Mouse (Mus musculus) forebrain, embryonic 14.5 days (tissue): ENCODE data around the gene Sf3a3. TPM values are rescaled to one million over a fixed set of nuclear protein-coding genes. Genes with fewer than 3 reads are reported as not detected.

Source experiments
- ATAC-seq: fragments of 200-750 bp; cut with Nextera tagmentation; 2 replicates; pipeline ENCODE4 v1.8.0; 2017; ENCODE audit warnings: mild to moderate bottlenecking, moderate library complexity
- DNase-seq: peaks from one replicate; pipeline ENCODE4 v3.0.0-alpha.2; 2015; ENCODE audit warnings: low spot score
- H3K27ac ChIP-seq: fragments of 300-500 bp; sonication (generic); 2 replicates; pipeline ENCODE4 v1.5.1; 2014; ENCODE audit warnings: low read depth, mild to moderate bottlenecking, control low read depth, low read length, moderate library complexity
- H3K27me3 ChIP-seq: fragments of 300-500 bp; sonication (generic); replicated peaks from 2 replicates; pipeline ENCODE4 v1.6.1; 2014; ENCODE audit warnings: low read length, control low read depth, mixed read lengths; ENCODE audit not compliant: control insufficient read depth, insufficient read depth
- H3K36me3 ChIP-seq: fragments of 300-500 bp; sonication (generic); 2 replicates; pipeline ENCODE4 v1.6.1; 2014; ENCODE audit warnings: low read length, control low read depth; ENCODE audit not compliant: control insufficient read depth, insufficient read depth
- H3K4me1 ChIP-seq: fragments of 300-500 bp; sonication (generic); 2 replicates; pipeline ENCODE4 v1.6.1; 2014; ENCODE audit warnings: antibody characterized with exemption, low read length, control low read depth; ENCODE audit not compliant: control insufficient read depth, insufficient read depth
- H3K4me2 ChIP-seq: fragments of 300-500 bp; sonication (generic); 2 replicates; pipeline ENCODE4 v1.6.1; 2014; ENCODE audit warnings: mild to moderate bottlenecking, control low read depth, low read length
- H3K4me3 ChIP-seq: fragments of 300-500 bp; sonication (generic); 2 replicates; pipeline ENCODE4 v1.5.1; 2014; ENCODE audit warnings: low read depth, low read length, control low read depth
- H3K9ac ChIP-seq: fragments of 300-500 bp; sonication (generic); 2 replicates; pipeline ENCODE4 v1.6.1; 2014; ENCODE audit warnings: mild to moderate bottlenecking, low read length, control low read depth, moderate library complexity
- H3K9me3 ChIP-seq: fragments of 300-500 bp; sonication (generic); replicated peaks from 2 replicates; pipeline ENCODE4 v1.6.1; 2016; ENCODE audit warnings: low read length, control low read depth, mixed read lengths; ENCODE audit not compliant: control insufficient read depth
- WGBS: fragments of 180-500 bp; shearing (Covaris S2); extraction: QIAGEN DNeasy Blood & Tissue Kit; methylation state at CpG from one replicate; pipeline ENCODE4 v1.1.7; 2014; 5-methylcytosine and 5-hydroxymethylcytosine counted together
- polyA plus RNA-seq: library from polyadenylated mRNA; unstranded; fragments of >200 nt; fragmentation: Nextera tagmentation; extraction: Ambion mirVana; gene quantifications from 2 replicates; pipeline ENCODE4 v1.2.1, GENCODE M21; 2014

Sf3a3 gene
- polyA plus RNA-seq, 1 experiment from 2014 or later = 118 TPM

DNA sequence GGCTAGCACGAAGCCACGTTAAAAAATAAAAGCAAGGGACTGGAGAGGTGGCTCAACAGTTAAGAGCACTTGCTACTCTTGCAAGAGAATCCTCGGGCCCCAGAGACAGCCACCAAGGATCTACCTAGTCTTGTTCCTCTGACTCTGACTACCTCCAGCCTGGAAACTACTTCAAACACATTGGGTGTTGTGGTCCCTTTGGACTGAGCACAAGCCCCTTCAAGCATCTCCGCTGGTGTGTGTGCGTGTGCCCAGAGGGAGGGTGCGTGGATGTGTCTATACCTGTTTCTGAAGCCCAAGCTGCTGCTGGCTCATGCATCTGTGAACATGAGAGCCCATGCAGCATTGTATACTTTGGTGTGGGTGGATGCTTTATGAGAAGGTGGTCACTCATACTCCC lies 38.6 kb upstream of the Sf3a3 start:
- whole genome bisulfite sequencing = 88% methylated on average over 6 of the region's 6 CpGs
- no peak overlapping the region for H3K27ac ChIP-seq
- peaks cover 33% of the 10 kb centered on the region for H3K4me1 ChIP-seq
- DNase-seq (no peak), ATAC-seq (no peak)
- no peaks in the 10 kb centered on the region for H3K27me3 ChIP-seq
- no peak overlapping the region for H3K4me3 ChIP-seq
- H3K9me3 ChIP-seq = no peaks in the 10 kb centered on the region
- H3K4me2 ChIP-seq = no peak overlapping the region
- no peak overlapping the region for H3K9ac ChIP-seq
- H3K36me3 ChIP-seq = peaks cover 43% of the 10 kb centered on the region

DNA sequence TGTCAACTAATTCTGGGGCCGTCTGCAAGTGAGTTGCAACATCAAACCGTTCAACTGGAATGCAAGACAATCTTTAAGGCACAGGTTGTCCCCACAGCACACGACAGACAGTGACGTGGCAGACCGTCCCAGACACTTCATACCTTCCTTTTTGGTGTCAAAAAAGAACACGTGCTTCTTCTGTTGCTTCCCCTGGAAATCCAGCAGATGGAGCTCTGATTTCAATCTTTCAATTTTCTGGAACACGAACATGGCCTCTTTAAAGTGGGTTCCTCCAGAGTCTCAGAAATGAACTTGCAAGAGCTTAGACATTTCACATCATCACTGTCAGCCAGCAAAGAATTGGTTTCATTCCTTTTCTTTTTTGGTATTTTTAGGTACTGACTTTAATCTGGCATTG lies 32.3 kb upstream of the Sf3a3 start:
- Histone ChIP-seq H3K27ac (no peak overlapping the region), H3K9me3 (no peaks in the 10 kb centered on the region), H3K27me3 (no peaks in the 10 kb centered on the region), H3K4me2 (no peak overlapping the region), H3K4me3 (no peak overlapping the region), H3K9ac (no peak overlapping the region), H3K36me3 (peaks cover 88% of the 10 kb centered on the region), H3K4me1 (no peaks in the 10 kb centered on the region)
- ATAC-seq = no peak
- 50% methylated on average over 7 of the region's 7 CpGs for WGBS
- no peak for DNase-seq

DNA sequence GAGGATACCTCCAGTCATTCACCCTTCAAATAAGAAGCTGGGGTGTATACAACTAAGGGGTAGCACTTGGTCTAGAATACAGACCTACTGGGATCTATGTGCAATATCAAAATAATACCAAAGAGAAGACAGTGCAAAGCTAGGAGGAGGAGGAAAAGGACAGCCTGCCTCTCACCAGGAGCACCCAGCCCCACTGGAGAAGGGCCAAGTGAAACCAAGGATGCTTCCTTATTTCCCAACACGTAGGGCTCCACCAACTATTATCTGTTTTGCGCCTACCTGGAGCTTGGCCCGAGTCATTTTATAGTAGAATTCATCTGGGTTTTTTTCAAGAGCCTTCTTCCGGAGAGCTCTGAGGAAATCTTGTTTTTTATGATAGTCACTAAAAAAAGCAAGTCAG lies 31.1 kb upstream of the Sf3a3 start:
- Histone ChIP-seq H3K4me1 (no peaks in the 10 kb centered on the region), H3K4me2 (no peak overlapping the region), H3K27me3 (no peaks in the 10 kb centered on the region), H3K27ac (no peak overlapping the region), H3K36me3 (peaks cover 83% of the 10 kb centered on the region), H3K9ac (no peak overlapping the region), H3K4me3 (no peak overlapping the region), H3K9me3 (no peaks in the 10 kb centered on the region)
- WGBS = 89% methylated on average over 4 of the region's 4 CpGs
- DNase-seq = no peak
- no peak for ATAC-seq

DNA sequence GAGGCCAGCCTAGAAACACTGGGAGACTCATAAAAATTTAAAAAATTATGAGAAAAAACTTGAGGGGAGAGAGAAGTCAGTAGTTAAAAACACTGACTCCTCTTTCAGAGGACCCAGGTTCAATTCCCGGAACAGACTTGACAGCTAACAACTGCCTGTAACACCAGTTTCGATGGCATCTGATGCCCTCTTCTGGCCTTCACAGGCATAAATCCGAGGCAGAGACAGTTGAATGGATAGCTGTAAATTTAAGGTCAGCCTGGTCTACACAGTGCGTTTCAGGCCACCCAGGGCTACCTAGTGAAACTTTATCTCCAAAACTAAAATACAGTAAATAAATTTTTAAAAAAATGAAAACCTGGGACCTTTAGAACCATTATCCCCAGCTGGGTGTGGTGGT lies 29.6 kb upstream of the Sf3a3 start:
- ATAC-seq = no peak
- Histone ChIP-seq H3K9ac (no peak overlapping the region), H3K4me1 (no peaks in the 10 kb centered on the region), H3K27ac (no peak overlapping the region), H3K4me3 (no peak overlapping the region), H3K36me3 (peaks cover 72% of the 10 kb centered on the region), H3K4me2 (no peak overlapping the region), H3K27me3 (no peaks in the 10 kb centered on the region), H3K9me3 (no peaks in the 10 kb centered on the region)
- WGBS = 91% methylated on average over 4 of the region's 4 CpGs
- DNase-seq = no peak

DNA sequence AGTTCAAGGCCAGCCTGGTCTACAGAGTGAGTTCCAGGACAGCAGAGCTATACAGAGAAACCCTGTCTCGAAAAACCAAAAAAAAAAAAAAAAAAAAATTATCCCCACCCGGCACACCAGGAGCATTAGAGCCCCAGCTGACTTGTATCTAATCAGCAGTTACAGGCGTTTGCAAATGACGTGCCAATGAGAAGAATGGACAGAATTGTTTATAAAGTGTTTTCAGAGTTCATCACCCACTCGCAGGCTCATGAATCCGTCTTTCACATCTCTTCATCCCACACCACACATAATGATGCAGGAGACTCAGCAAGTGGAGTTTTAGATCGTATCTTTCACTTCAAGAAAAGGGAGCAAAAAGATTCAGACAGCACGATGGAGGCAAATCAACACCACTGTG lies 29.1 kb upstream of the Sf3a3 start:
- H3K4me3 ChIP-seq = no peak overlapping the region
- no peak overlapping the region for H3K27ac ChIP-seq
- H3K27me3 ChIP-seq = no peaks in the 10 kb centered on the region
- WGBS = 88% methylated on average over 8 of the region's 8 CpGs
- H3K9me3 ChIP-seq = no peaks in the 10 kb centered on the region
- no peak overlapping the region for H3K9ac ChIP-seq
- ATAC-seq (no peak), DNase-seq (no peak)
- no peak overlapping the region for H3K4me2 ChIP-seq
- peaks cover 67% of the 10 kb centered on the region for H3K36me3 ChIP-seq
- H3K4me1 ChIP-seq = no peaks in the 10 kb centered on the region

DNA sequence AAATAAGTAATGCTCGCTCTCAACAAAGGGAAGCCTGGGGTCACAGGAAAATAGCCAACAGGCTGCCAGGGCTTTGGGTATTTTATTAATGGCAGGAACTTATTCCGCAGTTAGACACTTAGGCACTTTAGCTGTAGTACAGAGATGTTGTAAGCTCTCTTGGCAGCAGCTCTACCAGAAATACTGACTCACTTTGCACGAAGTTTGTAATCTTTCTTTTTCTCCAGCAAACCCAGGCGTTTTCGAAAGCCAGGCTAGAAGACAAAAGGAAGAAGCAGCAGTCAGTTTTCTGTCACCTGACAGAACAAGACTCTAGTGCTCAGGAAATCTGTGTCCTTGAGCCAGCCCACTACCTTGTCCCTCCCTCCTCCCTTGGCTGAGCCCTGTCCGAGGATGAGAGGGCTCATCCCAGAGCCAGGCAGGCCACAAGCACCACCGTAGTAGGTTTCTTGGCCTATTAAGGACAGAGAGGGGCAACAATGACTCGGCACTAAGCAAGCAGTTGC lies 28.6 kb upstream of the Sf3a3 start:
- 85% methylated on average over 8 of the region's 8 CpGs for WGBS
- no peak overlapping the region for H3K9ac ChIP-seq

DNA sequence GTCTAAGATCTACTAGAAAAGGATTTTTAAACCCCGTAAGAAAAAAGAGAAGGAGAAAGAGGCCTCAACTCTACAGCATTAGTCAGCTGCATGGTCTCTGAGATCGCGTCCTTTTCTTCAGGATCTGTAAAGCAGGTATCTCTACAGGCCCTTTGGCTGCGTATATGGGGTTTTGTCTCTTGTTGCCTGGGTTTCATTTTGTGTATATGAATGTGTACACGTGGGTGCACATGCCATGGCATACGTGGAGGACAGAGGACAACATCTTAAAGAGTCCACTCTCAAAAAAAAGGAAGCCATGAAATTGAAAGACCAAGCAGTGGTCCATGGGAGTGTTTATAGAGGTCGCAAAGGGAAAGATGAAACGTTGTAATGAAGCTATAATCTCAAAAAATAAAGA lies 23.1 kb upstream of the Sf3a3 start:
- H3K36me3 ChIP-seq = peaks cover 17% of the 10 kb centered on the region; the same call in 1 of the 2 replicates
- no peak overlapping the region for H3K27ac ChIP-seq
- no peaks in the 10 kb centered on the region for H3K27me3 ChIP-seq
- H3K9ac ChIP-seq = no peak overlapping the region
- WGBS = 90% methylated on average over 8 of the region's 8 CpGs
- DNase-seq = no peak
- H3K4me3 ChIP-seq = no peak overlapping the region
- no peak for ATAC-seq
- peaks cover 5% of the 10 kb centered on the region; the same call in 1 of the 2 replicates for H3K4me1 ChIP-seq
- H3K4me2 ChIP-seq = no peak overlapping the region
- no peaks in the 10 kb centered on the region for H3K9me3 ChIP-seq

More for the DNA sequence above, 28.6 kb upstream of the Sf3a3 start:
- Histone ChIP-seq H3K27ac (no peak overlapping the region), H3K4me3 (no peak overlapping the region), H3K4me2 (no peak overlapping the region), H3K4me1 (no peaks in the 10 kb centered on the region), H3K9me3 (no peaks in the 10 kb centered on the region), H3K27me3 (no peaks in the 10 kb centered on the region), H3K36me3 (peaks cover 62% of the 10 kb centered on the region)
- ATAC-seq (no peak), DNase-seq (no peak)

DNA sequence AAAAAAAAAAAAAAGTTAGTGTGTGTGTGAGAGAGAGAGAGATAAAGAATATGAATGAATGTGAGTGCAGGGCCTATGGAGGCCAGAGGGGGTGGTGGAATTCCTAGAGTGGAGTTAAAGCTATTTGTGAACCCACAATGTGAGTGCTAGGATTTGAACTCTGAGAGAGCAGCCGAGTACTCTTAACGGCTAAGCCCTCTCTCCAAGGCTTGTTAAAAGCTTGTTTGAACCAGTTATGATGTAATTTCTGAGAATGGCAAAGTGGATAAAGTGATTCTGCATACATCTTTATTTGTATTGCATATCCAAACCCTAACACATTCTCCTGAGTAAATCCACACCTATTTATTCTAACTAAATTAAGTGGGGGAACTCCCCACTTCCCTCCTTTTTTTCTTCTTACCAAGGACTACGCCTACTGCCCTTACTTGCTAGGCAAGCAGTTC lies 22.1 kb upstream of the Sf3a3 start:
- no peak for ATAC-seq

DNA sequence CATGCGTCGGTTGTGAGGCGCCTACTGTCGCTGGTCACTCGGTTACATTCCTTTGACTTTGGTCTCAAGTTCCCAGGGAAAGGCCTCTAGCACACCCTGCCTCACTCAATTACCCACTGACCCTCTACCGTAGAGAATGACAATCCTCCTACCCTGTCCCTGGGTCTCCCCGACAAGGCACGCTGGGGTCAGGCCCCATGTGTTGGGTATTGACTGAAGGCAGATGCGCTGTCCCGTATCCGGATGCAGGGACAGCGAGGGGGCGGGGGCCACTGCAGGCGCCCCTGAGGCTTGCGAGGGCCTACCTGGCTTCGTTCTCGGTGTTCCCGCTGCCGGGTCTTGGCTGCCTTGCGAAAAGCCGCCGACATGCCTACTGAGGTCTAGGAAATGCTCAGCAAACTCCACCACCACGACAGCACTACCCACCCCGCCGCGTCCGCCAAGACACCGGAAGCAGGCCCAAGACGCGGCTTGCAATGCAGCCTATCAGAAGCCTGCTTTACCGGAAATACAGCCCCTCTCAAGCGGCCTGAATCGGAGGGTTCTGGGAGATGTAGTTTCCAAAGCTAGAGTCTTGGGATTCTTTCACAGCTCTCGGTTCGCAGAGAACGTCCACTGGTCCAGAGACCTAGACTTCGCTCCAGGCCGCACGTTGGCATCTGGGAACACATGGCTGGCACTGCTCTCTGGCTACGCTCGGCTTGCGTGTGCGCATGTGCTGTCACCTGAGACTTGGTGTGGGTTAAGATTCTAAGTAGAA lies 21.3 kb upstream of the Sf3a3 start, which contains the start of gene Utp11:
Gene Utp11 (minus strand): TSS at position 466 of the 760 bp plus-strand sequence.
- under 1% methylated on average over 43 of the region's 43 CpGs for WGBS
- H3K9me3 ChIP-seq = no peaks in the 10 kb centered on the region
- H3K4me2 ChIP-seq = peak within 1 kb of the TSS; percentile 73
- peak; percentile 99 for ATAC-seq
- H3K4me3 ChIP-seq = peak within 1 kb of the TSS; percentile 93
- peak within 1 kb of the TSS; percentile 87 for H3K9ac ChIP-seq
- peak; percentile 96 for DNase-seq
- peaks cover 9% of the 10 kb centered on the region; the same call in 1 of the 2 replicates for H3K36me3 ChIP-seq
- H3K4me1 ChIP-seq = peaks cover 5% of the 10 kb centered on the region; the same call in 1 of the 2 replicates
- H3K27ac ChIP-seq = peak within 1 kb of the TSS; percentile 30; the same call in 1 of the 2 replicates
- no peaks in the 10 kb centered on the region for H3K27me3 ChIP-seq

More for the DNA sequence above, 22.1 kb upstream of the Sf3a3 start:
- H3K4me2 ChIP-seq = peak overlapping the region; percentile 73
- DNase-seq = no peak
- WGBS = 77% methylated on average over 3 of the region's 3 CpGs
- H3K4me1 ChIP-seq = peaks cover 5% of the 10 kb centered on the region; the same call in 1 of the 2 replicates
- H3K9ac ChIP-seq = peak overlapping the region; percentile 87; the same call in 1 of the 2 replicates
- H3K36me3 ChIP-seq = peaks cover 11% of the 10 kb centered on the region; the same call in 1 of the 2 replicates
- H3K9me3 ChIP-seq = no peaks in the 10 kb centered on the region
- H3K4me3 ChIP-seq = peak overlapping the region; percentile 93
- H3K27ac ChIP-seq = no peak overlapping the region
- no peaks in the 10 kb centered on the region for H3K27me3 ChIP-seq
